Mouse (Mus musculus) spleen, adult 2 months (tissue): ENCODE measurements around the gene Pbx3. TPM values are rescaled to one million over a fixed set of nuclear protein-coding genes. Genes with fewer than 3 reads are reported as not detected.

Experiments
- DNase-seq, 2 experiments: peaks; one replicate each; pipeline versions ENCODE4 v3.0.0 to v3.0.0-alpha.2; 2012 to 2021; ENCODE audit warnings: low spot score in 2 of 2, low read depth in 1 of 2
- H3K27ac ChIP-seq: fragments of 200-500 bp; 2 replicates; pipeline ENCODE4 v1.5.1; 2012; ENCODE audit warnings: low read length, inconsistent platforms; ENCODE audit not compliant: insufficient read depth
- H3K27me3 ChIP-seq: fragments of 200-500 bp; 2 replicates; pipeline ENCODE4 v1.6.1; 2012; ENCODE audit warnings: mild to moderate bottlenecking, moderate library complexity, low read length, inconsistent platforms; ENCODE audit not compliant: control insufficient read depth, insufficient read depth
- H3K36me3 ChIP-seq: fragments of 200-500 bp; 2 replicates; pipeline ENCODE4 v1.6.1; 2012; ENCODE audit warnings: mild to moderate bottlenecking, low read length, inconsistent platforms; ENCODE audit not compliant: control insufficient read depth, insufficient read depth
- H3K4me1 ChIP-seq: fragments of 200-500 bp; 2 replicates; pipeline ENCODE4 v1.6.1; 2011; ENCODE audit warnings: inconsistent platforms; ENCODE audit not compliant: control insufficient read depth, insufficient read depth, insufficient read length
- H3K4me3 ChIP-seq: fragments of 200-500 bp; 2 replicates; pipeline ENCODE4 v1.5.1; 2011; ENCODE audit warnings: mild to moderate bottlenecking, inconsistent platforms; ENCODE audit not compliant: insufficient read depth, insufficient read length; ENCODE audit errors: extremely low read depth
- CTCF ChIP-seq: fragments of 200-500 bp; IDR thresholded peaks from 2 replicates; pipeline ENCODE4 v1.5.1; 2011; ENCODE audit warnings: mild to moderate bottlenecking, inconsistent platforms; ENCODE audit not compliant: insufficient read depth, insufficient read length, insufficient replicate concordance; ENCODE audit errors: extremely low read depth
- POLR2A ChIP-seq: fragments of 200-500 bp; IDR thresholded peaks from 2 replicates; pipeline ENCODE4 v1.6.1; 2011; ENCODE audit warnings: low read depth, low read length, inconsistent platforms
- WGBS: fragments of 180-500 bp; shearing (Covaris S2); methylation state at CpG from one replicate; pipeline ENCODE4 v1.1.7; 2018; 5-methylcytosine and 5-hydroxymethylcytosine counted together
- polyA plus RNA-seq: library from polyadenylated mRNA; depleted of rRNA; stranded (reverse); fragments of >200 nt; gene quantifications from 2 replicates; pipeline ENCODE4 v1.2.3, GENCODE M21; 2012

Pbx3 gene
- polyA plus RNA-seq, 1 experiment: 4.3 TPM

DNA sequence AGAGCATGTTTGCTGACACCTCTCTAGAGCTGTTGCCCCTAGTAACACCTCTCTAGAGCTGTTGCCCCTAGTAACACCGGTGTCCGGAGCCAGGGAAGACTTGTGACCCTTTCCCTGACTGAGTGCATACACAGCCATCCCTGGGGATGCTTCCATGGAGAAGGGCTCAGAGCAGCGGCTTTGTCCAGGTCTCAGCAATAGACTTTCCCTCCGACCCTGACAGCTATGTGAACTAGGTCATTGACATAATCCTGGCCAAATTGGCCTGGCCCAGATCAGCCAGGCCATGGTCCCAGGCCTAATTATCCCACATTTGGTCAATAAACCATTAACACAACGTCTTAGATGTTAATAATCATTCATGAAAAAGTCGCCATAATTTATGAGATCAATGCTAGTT is 219.6 kb downstream of the Pbx3 start:
- H3K36me3 ChIP-seq: no peaks in the 10 kb centered on the region
- TF ChIP-seq POLR2A: no peak
- TF ChIP-seq CTCF: no peak
- H3K27me3 ChIP-seq: no peaks in the 10 kb centered on the region
- WGBS: 84% methylated on average over 6 of the region's 6 CpGs
- no peak for DNase-seq
- H3K27ac ChIP-seq: no peak overlapping the region
- H3K4me3 ChIP-seq: no peak overlapping the region
- H3K4me1 ChIP-seq: no peaks in the 10 kb centered on the region

DNA sequence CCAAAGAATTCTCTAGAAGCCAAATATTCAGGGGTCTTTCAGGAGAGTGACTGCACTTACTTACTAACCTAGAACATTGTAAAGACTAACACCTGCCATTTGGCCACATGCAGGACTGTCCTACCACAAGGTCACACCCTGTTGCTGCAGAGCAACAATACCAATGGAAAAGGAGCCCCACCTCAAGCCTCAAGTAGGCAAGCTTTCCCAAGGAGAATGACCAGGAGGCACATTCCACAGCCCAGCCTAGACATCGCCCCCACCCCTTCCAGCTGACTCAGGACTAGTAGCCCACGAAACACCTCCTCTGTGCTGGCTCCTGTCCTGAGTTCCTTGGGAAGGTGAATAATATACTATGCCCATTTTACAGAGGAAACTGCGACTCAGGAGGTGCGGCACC is 222.4 kb downstream of the Pbx3 start:
- no peak for DNase-seq
- no peak for TF ChIP-seq POLR2A
- no peak for TF ChIP-seq CTCF
- WGBS: 89% methylated on average over 4 of the region's 4 CpGs
- H3K36me3 ChIP-seq: no peaks in the 10 kb centered on the region
- no peak overlapping the region for H3K27ac ChIP-seq
- H3K4me1 ChIP-seq: no peaks in the 10 kb centered on the region
- H3K4me3 ChIP-seq: no peak overlapping the region
- H3K27me3 ChIP-seq: no peaks in the 10 kb centered on the region

GRCm38 (mm10) chr2:34148214-34148613 is 224.7 kb downstream of the Pbx3 start:
- 79% methylated on average over 7 of the region's 7 CpGs for WGBS
- Histone ChIP-seq H3K36me3 (no peaks in the 10 kb centered on the region), H3K4me1 (no peaks in the 10 kb centered on the region), H3K4me3 (no peak overlapping the region), H3K27me3 (no peaks in the 10 kb centered on the region), H3K27ac (no peak overlapping the region)
- no peak for DNase-seq
- TF ChIP-seq POLR2A (no peak), CTCF (no peak)

DNA sequence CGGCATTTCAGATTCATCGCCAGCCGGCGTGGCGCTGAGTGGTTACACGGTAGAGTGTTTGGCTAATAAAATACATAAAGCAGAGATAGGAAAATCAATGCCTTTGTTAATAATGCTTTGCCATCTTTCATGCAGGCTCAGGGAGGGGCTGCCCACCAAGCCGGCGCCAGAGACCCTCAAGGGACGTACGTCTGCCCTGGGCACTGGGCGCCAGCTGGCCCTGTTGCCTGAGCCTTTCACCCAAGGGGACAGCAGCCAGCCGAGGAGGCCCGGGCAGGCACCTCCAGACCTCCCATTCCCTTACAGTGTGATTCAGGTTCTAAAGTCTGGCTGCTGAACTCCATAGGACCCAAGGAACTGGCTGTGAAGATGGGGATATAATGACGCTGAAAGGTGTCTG is 225.5 kb downstream of the Pbx3 start:
- no peaks in the 10 kb centered on the region for H3K4me1 ChIP-seq
- 96% methylated on average over 14 of the region's 14 CpGs for WGBS

DNA sequence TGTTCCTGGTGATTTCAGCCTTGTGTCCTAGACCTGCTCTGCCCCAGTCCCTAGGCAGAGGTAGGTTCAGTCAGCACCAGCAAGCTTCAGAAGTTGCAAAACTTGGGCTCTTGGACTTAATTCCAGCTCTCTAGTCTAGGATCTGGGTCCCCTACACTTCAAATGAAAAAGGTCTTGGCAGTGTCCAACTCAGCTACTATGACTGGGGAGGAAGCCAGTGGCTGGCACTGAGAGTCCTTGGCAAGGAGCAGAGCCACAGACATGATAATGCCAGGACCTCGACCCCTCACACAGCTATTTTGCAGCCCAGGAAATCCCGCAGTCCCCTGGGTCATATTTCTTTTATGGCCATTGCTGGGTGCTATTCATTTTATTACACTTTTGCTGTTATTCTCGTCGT is 225.9 kb downstream of the Pbx3 start:
- no peak for DNase-seq
- no peak for TF ChIP-seq CTCF
- TF ChIP-seq POLR2A: no peak
- H3K4me3 ChIP-seq: no peak overlapping the region

More for the DNA sequence above, 225.5 kb downstream of the Pbx3 start:
- no peaks in the 10 kb centered on the region for H3K36me3 ChIP-seq
- H3K27ac ChIP-seq: no peak overlapping the region
- no peak for DNase-seq
- TF ChIP-seq POLR2A: no peak
- no peaks in the 10 kb centered on the region for H3K27me3 ChIP-seq
- H3K4me3 ChIP-seq: no peak overlapping the region

GRCm38 (mm10) chr2:34146431-34146830 is 226.5 kb downstream of the Pbx3 start:
- no peaks in the 10 kb centered on the region for H3K4me1 ChIP-seq
- no peak overlapping the region for H3K4me3 ChIP-seq
- H3K27me3 ChIP-seq: no peaks in the 10 kb centered on the region
- no peak overlapping the region for H3K27ac ChIP-seq
- TF ChIP-seq CTCF: no peak
- no peak for TF ChIP-seq POLR2A
- H3K36me3 ChIP-seq: no peaks in the 10 kb centered on the region
- DNase-seq: no peak
- 91% methylated on average over 1 of the region's 1 CpGs for WGBS

More for the DNA sequence above, 225.9 kb downstream of the Pbx3 start:
- no peaks in the 10 kb centered on the region for H3K4me1 ChIP-seq
- no peak overlapping the region for H3K27ac ChIP-seq
- WGBS: 85% methylated on average over 4 of the region's 4 CpGs
- H3K36me3 ChIP-seq: no peaks in the 10 kb centered on the region
- no peaks in the 10 kb centered on the region for H3K27me3 ChIP-seq

GRCm38 (mm10) chr2:34139470-34140158 is 233.3 kb downstream of the Pbx3 start:
- 36% methylated on average over 5 of the region's 5 CpGs for WGBS
- no peaks in the 10 kb centered on the region for H3K27me3 ChIP-seq
- no peak overlapping the region for H3K27ac ChIP-seq
- no peaks in the 10 kb centered on the region for H3K4me1 ChIP-seq
- H3K4me3 ChIP-seq: no peak overlapping the region
- no peak for DNase-seq
- TF ChIP-seq CTCF (no peak), POLR2A (no peak)
- H3K36me3 ChIP-seq: no peaks in the 10 kb centered on the region
